Mouse (Mus musculus): Measurements from ENCODE around the gene Zfp781. TPM values are rescaled to one million over a fixed set of nuclear protein-coding genes. Genes with fewer than 3 reads are reported as not detected.
A peak's percentile ranks its signal among the peaks of the same experiment; 100 is the strongest.
"Not testable (repeated sequence)": the region's sequence is repeated elsewhere in the genome, so short reads cannot be mapped to it uniquely, and the experiment has no call there.

Gene Zfp781
- 2.7 and 6.1 TPM in 2 replicates for total RNA-seq (2017)

DNA sequence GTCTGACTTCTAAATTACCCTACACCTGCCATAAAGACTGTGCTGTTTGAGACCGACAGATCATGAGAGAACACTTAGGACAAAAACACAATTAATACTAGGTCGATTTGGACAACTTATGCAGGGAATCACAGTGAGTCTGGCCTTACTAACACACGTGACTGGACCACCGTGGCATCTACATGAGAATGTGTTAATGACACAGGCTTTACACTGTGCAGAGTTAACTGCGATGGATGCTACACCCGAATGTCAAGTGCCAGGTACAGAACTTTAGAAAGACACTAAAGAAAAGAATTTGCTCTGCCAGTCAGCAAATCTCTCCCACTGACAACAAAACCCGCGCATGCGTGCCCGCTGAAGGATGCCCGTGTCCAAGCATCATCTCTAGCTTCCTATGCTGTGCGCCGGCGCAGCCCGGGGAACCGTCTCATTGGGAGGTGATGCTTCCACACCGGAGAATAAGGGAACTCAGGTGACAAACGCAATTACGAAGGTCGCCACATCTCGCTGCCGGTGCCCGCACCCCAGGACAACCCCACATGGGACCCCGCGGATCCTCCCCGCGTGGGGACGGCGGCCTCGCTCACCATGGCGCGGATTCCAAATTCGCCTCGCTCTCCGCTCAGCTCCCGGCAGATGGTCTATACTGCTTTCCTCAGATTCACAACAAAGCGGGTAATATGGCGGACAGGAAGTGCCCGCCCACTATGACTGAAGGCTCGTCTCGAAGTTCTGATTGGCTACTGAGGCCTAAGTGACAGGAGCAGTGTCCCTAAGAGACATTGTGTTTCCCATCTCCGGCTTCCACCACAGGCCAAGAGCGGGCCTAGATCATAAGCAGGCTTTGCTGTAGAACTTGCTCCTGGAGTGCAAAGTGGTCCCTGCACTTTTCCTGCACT, at the start of gene Zfp781:
TSS of gene Zfp781 (minus strand) at position 639 of the 902 bp plus-strand sequence.
- peak; percentile 80 for ATAC-seq (ENCODE audit: extremely low read depth, insufficient number of reproducible peaks, low FRiP score, poor library complexity, severe bottlenecking)

DNA sequence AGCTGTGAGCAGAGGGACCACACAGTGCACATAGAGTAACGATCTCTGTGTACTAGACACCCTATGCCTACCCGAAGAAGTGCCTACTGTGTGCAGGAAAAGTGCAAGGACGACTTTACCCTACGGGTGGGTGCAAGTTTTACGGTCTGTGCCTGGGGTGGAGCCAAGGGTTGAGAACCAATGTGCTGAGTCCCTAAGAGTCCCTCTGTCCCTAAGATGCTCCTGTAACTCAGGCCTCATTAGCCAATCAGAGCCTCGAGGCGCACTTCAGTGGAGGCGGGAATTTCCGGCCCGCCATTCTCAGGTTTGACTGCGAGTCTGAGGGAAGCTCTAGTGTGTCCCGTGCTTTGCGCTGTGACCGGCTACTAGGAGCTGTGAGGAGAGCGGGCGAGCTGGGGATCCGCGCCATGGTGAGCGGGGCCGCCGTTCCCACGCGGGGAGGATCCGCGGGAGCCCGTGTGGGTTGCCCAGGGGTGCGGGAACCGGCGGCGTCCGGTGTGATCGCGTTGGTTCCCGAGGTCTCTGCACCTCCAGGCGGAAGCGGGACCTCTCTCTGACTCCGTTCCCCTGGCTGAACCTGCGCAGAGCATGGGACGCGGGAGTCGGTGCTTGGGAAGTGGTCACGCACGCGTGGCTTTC, 48.2 kb upstream of the Zfp781 start:
- ATAC-seq (ENCODE audit: extremely low read depth, insufficient number of reproducible peaks, low FRiP score, poor library complexity, severe bottlenecking), result 0 out of 2 replicates have a peak, but pooled peaks have one; percentile 26

DNA sequence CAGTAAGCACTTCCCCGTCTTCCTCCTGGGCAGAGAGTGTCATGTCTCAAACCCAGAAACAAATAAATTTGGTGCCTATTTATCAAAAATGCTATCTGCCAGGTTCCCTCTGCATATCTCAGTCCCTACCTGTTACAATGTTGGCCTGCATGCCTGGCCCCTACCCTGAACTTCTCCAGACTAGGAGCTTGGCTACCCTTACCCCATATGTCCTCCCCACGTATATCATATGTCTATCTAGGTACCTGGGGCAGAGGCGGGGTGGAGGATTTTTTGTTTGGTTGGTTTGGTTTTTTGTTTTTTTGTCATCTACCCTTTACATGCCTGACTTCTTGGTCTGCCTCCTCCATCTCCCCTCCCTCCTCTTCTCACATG, 451 bp upstream of the Zfp781 start:
- ATAC-seq (ENCODE audit: extremely low read depth, insufficient number of reproducible peaks, low FRiP score, poor library complexity, severe bottlenecking), result not testable (repeated sequence)

DNA sequence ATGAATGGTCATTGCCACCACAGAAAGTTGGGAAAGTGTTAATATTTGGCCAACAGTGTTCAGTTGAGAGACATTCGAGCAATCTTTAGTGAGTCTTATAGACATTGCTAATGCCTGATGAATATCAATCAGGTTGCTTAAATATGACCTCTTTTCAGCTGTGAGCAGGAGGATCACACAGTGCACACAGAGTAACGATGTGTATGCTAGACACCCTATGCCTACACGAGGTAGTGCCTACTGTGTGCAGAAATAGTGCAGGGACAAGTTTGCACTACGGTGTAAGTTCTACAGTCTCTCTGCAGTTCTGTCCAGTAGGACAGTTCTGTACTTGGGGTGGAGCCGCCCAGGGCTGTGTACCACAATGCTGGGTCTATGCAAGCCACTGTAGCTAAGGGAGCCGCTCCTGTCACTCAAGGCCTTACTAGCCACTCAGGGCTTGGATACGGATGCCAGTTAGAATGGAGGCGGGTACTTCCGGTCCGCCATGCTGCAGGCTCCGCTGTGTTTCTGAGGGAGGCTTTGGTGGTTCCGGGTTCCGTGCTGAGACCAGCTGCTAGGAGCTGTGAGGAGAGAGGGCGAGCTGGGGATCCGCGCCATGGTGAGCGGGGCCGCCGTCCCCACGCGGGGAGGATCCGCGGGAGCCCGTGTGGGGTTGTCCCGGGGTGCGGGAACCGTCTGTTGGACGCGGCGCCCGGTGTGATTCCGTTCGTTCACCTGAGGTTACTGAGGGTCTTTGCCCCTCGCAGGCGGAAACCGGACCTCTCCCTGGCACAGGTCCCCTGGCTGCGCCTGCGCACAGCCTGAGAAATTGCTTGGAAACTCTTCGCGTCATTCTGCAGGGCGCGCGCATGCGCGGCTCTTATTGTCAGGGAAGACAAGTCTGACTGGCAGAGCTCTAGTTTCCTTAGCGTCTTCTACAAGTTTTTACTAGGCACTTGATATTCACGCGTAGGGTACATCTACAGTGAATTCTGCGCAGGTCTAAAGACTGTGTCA, 66.6 kb downstream of the Zfp781 start, which contains the start of gene Gm32687:
TSS of gene Gm32687 (plus strand) at position 526 of the 999 bp plus-strand sequence.
- ATAC-seq (ENCODE audit: extremely low read depth, insufficient number of reproducible peaks, low FRiP score, poor library complexity, severe bottlenecking), result peak; percentile 99

Other genes with a start within 250 kb of the Zfp781 start
- 11.8 and 21.3 TPM in 2 replicates for gene Zfp433, start 225.7 kb downstream of the Zfp781 start, total RNA-seq (2017)
- gene Gm3055, start 159.3 kb downstream of the Zfp781 start, total RNA-seq (2017), result 5.6 and 11.2 TPM in 2 replicates
- gene Gm4767, start 118.3 kb downstream of the Zfp781 start, total RNA-seq (2017), result 1.0 and 2.8 TPM in 2 replicates
- gene Gm32687, start 66.5 kb downstream of the Zfp781 start, total RNA-seq (2017), result 6.4 and 7.4 TPM in 2 replicates
- gene Zfp873, start 117.6 kb upstream of the Zfp781 start, total RNA-seq (2017), result 16.6 TPM in 2 replicates
- gene BC024063, start 152.9 kb upstream of the Zfp781 start, total RNA-seq (2017), result 5.9 and 6.2 TPM in 2 replicates
- gene AU041133, start 197.5 kb upstream of the Zfp781 start, total RNA-seq (2017), result 15.1 and 16.9 TPM in 2 replicates